Mouse (Mus musculus): ENCODE results near the gene Zfp605. TPM values are rescaled to one million over a fixed set of nuclear protein-coding genes. Genes with fewer than 3 reads are reported as not detected.
"Not testable (repeated sequence)": the region's sequence is repeated elsewhere in the genome, so short reads cannot be mapped to it uniquely, and the experiment has no call there.

The Zfp605 gene
- polyA plus RNA-seq, 1 experiment from 2014 or later = 2.4 TPM

GRCm38 (mm10) chr5:110122380-110122779 is 12.5 kb downstream of the Zfp605 start:
- H3K36me3 ChIP-seq = peaks cover 66% of the 10 kb centered on the region
- not testable (repeated sequence) for H3K9me3 ChIP-seq; H3K27ac ChIP-seq (replicated peaks); H3K4me2 ChIP-seq; H3K27me3 ChIP-seq (replicated peaks); H3K4me3 ChIP-seq; ATAC-seq (ENCODE audit: extremely low read depth, insufficient number of reproducible peaks, low FRiP score, low TSS enrichment); H3K4me1 ChIP-seq; H3K9ac ChIP-seq
- 73% methylated on average over 3 of the region's 3 CpGs for WGBS

- Histone ChIP-seq H3K36me3 (peaks cover 34% of the 10 kb centered on the region), H3K4me2 (peak within 1 kb of the TSS; percentile 88), H3K27me3 (replicated peaks) (no peaks in the 10 kb centered on the region), H3K9me3 (peaks cover 11% of the 10 kb centered on the region; the same call in 1 of the 2 replicates), H3K9ac (peak within 1 kb of the TSS; percentile 92), H3K4me3 (peak within 1 kb of the TSS; percentile 71), H3K4me1 (peaks cover 20% of the 10 kb centered on the region), H3K27ac (replicated peaks) (peak within 1 kb of the TSS; percentile 77)
- ATAC-seq (ENCODE audit: extremely low read depth, insufficient number of reproducible peaks, low FRiP score, low TSS enrichment) = peak; percentile 100
- 3% methylated on average over 46 of the region's 46 CpGs for WGBS
These were observed 25.6 kb downstream of the Zfp605 start, which contains the start of gene Chfr for GRCm38 (mm10) chr5:110135293-110136086. Gene Chfr (plus strand): TSS chr5:110135842.

- 4% methylated on average over 18 of the region's 18 CpGs for WGBS
- H3K27ac ChIP-seq (replicated peaks) = peak overlapping the region; percentile 77
These were observed 26.2 kb downstream of the Zfp605 start for GRCm38 (mm10) chr5:110136087-110136464.

GRCm38 (mm10) chr5:110137816-110138215 is 27.9 kb downstream of the Zfp605 start:
- Histone ChIP-seq H3K9me3 (peaks cover 7% of the 10 kb centered on the region; the same call in 1 of the 2 replicates), H3K9ac (no peak overlapping the region), H3K27ac (replicated peaks) (no peak overlapping the region), H3K4me1 (peaks cover 20% of the 10 kb centered on the region), H3K4me3 (no peak overlapping the region), H3K27me3 (replicated peaks) (no peaks in the 10 kb centered on the region), H3K4me2 (no peak overlapping the region), H3K36me3 (peaks cover 46% of the 10 kb centered on the region)
- ATAC-seq (ENCODE audit: extremely low read depth, insufficient number of reproducible peaks, low FRiP score, low TSS enrichment) = no peak
- WGBS = 89% methylated on average over 3 of the region's 3 CpGs

More at GRCm38 (mm10) chr5:110136087-110136464, 26.2 kb downstream of the Zfp605 start:
- Histone ChIP-seq H3K4me3 (peak overlapping the region; percentile 71), H3K27me3 (replicated peaks) (no peaks in the 10 kb centered on the region), H3K9me3 (peaks cover 7% of the 10 kb centered on the region; the same call in 1 of the 2 replicates), H3K36me3 (peaks cover 34% of the 10 kb centered on the region), H3K9ac (peak overlapping the region; percentile 92), H3K4me1 (peaks cover 20% of the 10 kb centered on the region), H3K4me2 (peak overlapping the region; percentile 88)
- 0 out of 2 replicates have a peak, but pooled peaks have one; percentile 13 for ATAC-seq (ENCODE audit: extremely low read depth, insufficient number of reproducible peaks, low FRiP score, low TSS enrichment)

- 94% methylated on average over 3 of the region's 3 CpGs for WGBS
- H3K27me3 ChIP-seq (replicated peaks) = no peaks in the 10 kb centered on the region
- H3K36me3 ChIP-seq = peaks cover 59% of the 10 kb centered on the region
- no peak for ATAC-seq (ENCODE audit: extremely low read depth, insufficient number of reproducible peaks, low FRiP score, low TSS enrichment)
- H3K4me1 ChIP-seq = peaks cover 20% of the 10 kb centered on the region
- no peak overlapping the region for H3K4me2 ChIP-seq
- H3K4me3 ChIP-seq = no peak overlapping the region
- no peaks in the 10 kb centered on the region for H3K9me3 ChIP-seq
- H3K27ac ChIP-seq (replicated peaks) = no peak overlapping the region
- no peak overlapping the region for H3K9ac ChIP-seq
These were observed 29.4 kb downstream of the Zfp605 start for GRCm38 (mm10) chr5:110139325-110139724.

GRCm38 (mm10) chr5:110140424-110140823 is 30.5 kb downstream of the Zfp605 start:
- H3K36me3 ChIP-seq = peaks cover 70% of the 10 kb centered on the region
- peaks cover 20% of the 10 kb centered on the region for H3K4me1 ChIP-seq
- no peak overlapping the region for H3K4me3 ChIP-seq
- WGBS = 79% methylated on average over 7 of the region's 7 CpGs
- ATAC-seq (ENCODE audit: extremely low read depth, insufficient number of reproducible peaks, low FRiP score, low TSS enrichment) = no peak
- no peaks in the 10 kb centered on the region for H3K27me3 ChIP-seq (replicated peaks)
- H3K9me3 ChIP-seq = no peaks in the 10 kb centered on the region
- no peak overlapping the region for H3K9ac ChIP-seq
- H3K27ac ChIP-seq (replicated peaks) = no peak overlapping the region
- no peak overlapping the region for H3K4me2 ChIP-seq

GRCm38 (mm10) chr5:110142309-110142708 is 32.4 kb downstream of the Zfp605 start:
- WGBS = 83% methylated on average over 2 of the region's 2 CpGs
- H3K4me2 ChIP-seq = no peak overlapping the region
- H3K9ac ChIP-seq = no peak overlapping the region

GRCm38 (mm10) chr5:110143007-110143406 is 33.1 kb downstream of the Zfp605 start:
- H3K4me1 ChIP-seq = peaks cover 3% of the 10 kb centered on the region
- no peaks in the 10 kb centered on the region for H3K9me3 ChIP-seq
- H3K36me3 ChIP-seq = peaks cover 90% of the 10 kb centered on the region
- 90% methylated on average over 5 of the region's 5 CpGs for WGBS
- no peak for ATAC-seq (ENCODE audit: extremely low read depth, insufficient number of reproducible peaks, low FRiP score, low TSS enrichment)
- H3K4me2 ChIP-seq = no peak overlapping the region
- no peak overlapping the region for H3K4me3 ChIP-seq
- no peak overlapping the region for H3K27ac ChIP-seq (replicated peaks)
- no peaks in the 10 kb centered on the region for H3K27me3 ChIP-seq (replicated peaks)
- no peak overlapping the region for H3K9ac ChIP-seq

More at GRCm38 (mm10) chr5:110142309-110142708, 32.4 kb downstream of the Zfp605 start:
- Histone ChIP-seq H3K4me1 (peaks cover 8% of the 10 kb centered on the region), H3K4me3 (no peak overlapping the region), H3K36me3 (peaks cover 87% of the 10 kb centered on the region), H3K27me3 (replicated peaks) (no peaks in the 10 kb centered on the region), H3K9me3 (no peaks in the 10 kb centered on the region), H3K27ac (replicated peaks) (no peak overlapping the region)
- no peak for ATAC-seq (ENCODE audit: extremely low read depth, insufficient number of reproducible peaks, low FRiP score, low TSS enrichment)

- Histone ChIP-seq H3K9me3 (no peaks in the 10 kb centered on the region), H3K9ac (no peak overlapping the region), H3K4me1 (no peaks in the 10 kb centered on the region), H3K4me3 (no peak overlapping the region), H3K27me3 (replicated peaks) (no peaks in the 10 kb centered on the region), H3K36me3 (peaks cover 82% of the 10 kb centered on the region), H3K27ac (replicated peaks) (no peak overlapping the region), H3K4me2 (no peak overlapping the region)
- no peak for ATAC-seq (ENCODE audit: extremely low read depth, insufficient number of reproducible peaks, low FRiP score, low TSS enrichment)
- WGBS = 89% methylated on average over 4 of the region's 4 CpGs
These were observed 59.5 kb downstream of the Zfp605 start for GRCm38 (mm10) chr5:110169374-110169773.

- H3K27me3 ChIP-seq (replicated peaks) = no peaks in the 10 kb centered on the region
- peak within 1 kb of the TSS; percentile 97 for H3K4me3 ChIP-seq
- peak within 1 kb of the TSS; percentile 76 for H3K27ac ChIP-seq (replicated peaks)
- H3K4me1 ChIP-seq = peaks cover 28% of the 10 kb centered on the region
- no peaks in the 10 kb centered on the region for H3K9me3 ChIP-seq
- peak; percentile 96 for ATAC-seq (ENCODE audit: extremely low read depth, insufficient number of reproducible peaks, low FRiP score, low TSS enrichment)
- H3K9ac ChIP-seq = peak within 1 kb of the TSS; percentile 97
- WGBS = under 1% methylated on average over 41 of the region's 41 CpGs
- peak within 1 kb of the TSS; percentile 91 for H3K4me2 ChIP-seq
- H3K36me3 ChIP-seq = peaks cover 15% of the 10 kb centered on the region
These were observed 66.6 kb downstream of the Zfp605 start, which contains the start of gene Golga3 for GRCm38 (mm10) chr5:110176362-110177020. Gene Golga3 (plus strand): TSS chr5:110176701.

- H3K36me3 ChIP-seq = peaks cover 15% of the 10 kb centered on the region
- H3K4me1 ChIP-seq = peaks cover 32% of the 10 kb centered on the region
- no peaks in the 10 kb centered on the region for H3K9me3 ChIP-seq
- no peaks in the 10 kb centered on the region for H3K27me3 ChIP-seq (replicated peaks)
- peak; percentile 27; the same call in 1 of the 2 replicates for ATAC-seq (ENCODE audit: extremely low read depth, insufficient number of reproducible peaks, low FRiP score, low TSS enrichment)
- peak overlapping the region; percentile 97 for H3K4me3 ChIP-seq
- peak overlapping the region; percentile 76 for H3K27ac ChIP-seq (replicated peaks)
- peak overlapping the region; percentile 97 for H3K9ac ChIP-seq
- H3K4me2 ChIP-seq = peak overlapping the region; percentile 91
- WGBS = 3% methylated on average over 19 of the region's 19 CpGs
These were observed 67.1 kb downstream of the Zfp605 start for GRCm38 (mm10) chr5:110177021-110177420.

Data from heart, embryonic 13.5 days (tissue).